15 mouse cellular contexts compared by ENCODE assay signal in the genomic region with DNA sequence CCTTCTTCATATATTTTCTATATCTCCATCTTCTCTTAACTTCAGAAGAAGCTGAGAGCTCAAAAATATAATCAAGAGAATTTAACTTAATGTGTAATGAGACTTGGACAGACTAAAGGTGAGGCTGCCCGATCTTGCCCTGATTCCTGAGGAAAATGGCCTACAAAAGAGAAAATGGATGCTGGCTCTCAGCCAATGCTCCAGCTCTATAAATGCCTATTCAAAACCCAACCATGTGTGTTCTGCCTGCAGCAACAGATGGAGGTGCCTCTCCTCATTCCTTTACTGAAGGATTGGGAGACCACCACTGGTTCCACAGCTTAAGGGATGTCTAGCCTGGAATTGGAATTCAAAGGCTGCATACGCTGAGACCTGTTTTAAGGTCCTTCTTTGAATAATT.
A peak's percentile ranks its signal among the peaks of the same experiment; 100 is the strongest.
DNase-seq lines count a peak whose midpoint lies in the region; ATAC-seq lines count a peak whose summit lies in the region.
"Had no signal": no experiment of that assay in that cellular context is flagged by ENCODE, and none has a peak within 500 bp of the region (broad histone marks: within the 10 kb centered on the region; RNA-seq: fewer than 3 reads in every experiment).

No protein-coding gene starts in this region.

- H3K4me3 ChIP-seq in embryonic facial prominence, embryonic 14.5 days (ENCODE audit: low read depth, low read length) = no peak overlapping the region
- H3K4me3 ChIP-seq in embryonic facial prominence, embryonic 10.5 days = no peak overlapping the region
- H3K4me3 ChIP-seq: embryonic facial prominence, embryonic 13.5 days; left cerebral cortex, adult 2 months had no signal

- H3K9ac ChIP-seq in embryonic facial prominence, embryonic 14.5 days (ENCODE audit: low read depth, low read length) = no peak overlapping the region
- H3K9ac ChIP-seq: embryonic facial prominence, embryonic 13.5 days had no signal

- no peak overlapping the region for H3K27ac ChIP-seq in embryonic facial prominence, embryonic 14.5 days (replicated peaks; ENCODE audit: low read depth, low read length)
- H3K27ac ChIP-seq in embryonic facial prominence, embryonic 10.5 days (replicated peaks) = no peak overlapping the region
- H3K27ac ChIP-seq: embryonic facial prominence, embryonic 13.5 days; left cerebral cortex, adult 2 months had no signal

- intact Hi-C loops in left cerebral cortex, postnatal 4 days (cut with DNase I) = no loop called here
- intact Hi-C loops in left cerebral cortex, postnatal 25 days (cut with DNase I) = no loop called here

- no peaks in the 10 kb centered on the region for H3K4me1 ChIP-seq in embryonic facial prominence, embryonic 14.5 days (ENCODE audit: control insufficient read depth, insufficient read depth, low read length)
- H3K4me1 ChIP-seq in embryonic facial prominence, embryonic 10.5 days = no peaks in the 10 kb centered on the region
- H3K4me1 ChIP-seq: embryonic facial prominence, embryonic 13.5 days had no signal

- no peaks in the 10 kb centered on the region for H3K9me3 ChIP-seq in embryonic facial prominence, embryonic 14.5 days (ENCODE audit: control insufficient read depth, low read length)
- H3K9me3 ChIP-seq in embryonic facial prominence, embryonic 10.5 days = no peaks in the 10 kb centered on the region
- H3K9me3 ChIP-seq: embryonic facial prominence, embryonic 13.5 days had no signal

- H3K36me3 ChIP-seq in embryonic facial prominence, embryonic 14.5 days (ENCODE audit: control insufficient read depth, insufficient read depth, low read length) = no peaks in the 10 kb centered on the region
- no peaks in the 10 kb centered on the region for H3K36me3 ChIP-seq in embryonic facial prominence, embryonic 10.5 days (replicated peaks)
- H3K36me3 ChIP-seq: embryonic facial prominence, embryonic 13.5 days had no signal

- no peak overlapping the region for H3K4me2 ChIP-seq in embryonic facial prominence, embryonic 14.5 days (ENCODE audit: low read depth, low read length)
- H3K4me2 ChIP-seq: embryonic facial prominence, embryonic 13.5 days; liver, embryonic 11.5 days had no signal

- no peak for ATAC-seq in embryonic facial prominence, embryonic 14.5 days (ENCODE audit: low read depth)

- DNase-seq in embryonic facial prominence, embryonic 14.5 days (ENCODE audit: low spot score) = peak; percentile 48
- no peak for DNase-seq in embryonic facial prominence, embryonic 10.5 days (ENCODE audit: low spot score)
- peak; percentile 30 for DNase-seq in left cerebral cortex, postnatal 4 days
- DNase-seq in left cerebral cortex, postnatal 25 days (ENCODE audit: low spot score in 2 of 2) = no peak
- peak; percentile 88 for DNase-seq in brain, adult 2 months (ENCODE audit: low read depth, low spot score)
- DNase-seq in cerebellum, adult 9-11 months = peak; percentile 77
- no peak for DNase-seq in adrenal gland, postnatal 10 days
- DNase-seq in urinary bladder, adult 2 months (ENCODE audit: low spot score) = no peak
- DNase-seq: adrenal gland, adult 2 months; gastrocnemius, postnatal 14 days; lung, adult 2 months; lung, postnatal 36 days had no signal

- 73% methylated on average over 2 of the region's 2 CpGs for WGBS in embryonic facial prominence, embryonic 14.5 days
- WGBS in embryonic facial prominence, embryonic 10.5 days = 92% methylated on average over 2 of the region's 2 CpGs

- no peaks in the 10 kb centered on the region for H3K27me3 ChIP-seq in embryonic facial prominence, embryonic 14.5 days (replicated peaks; ENCODE audit: control insufficient read depth, insufficient read depth, low read length)
- no peaks in the 10 kb centered on the region for H3K27me3 ChIP-seq in embryonic facial prominence, embryonic 10.5 days (replicated peaks; ENCODE audit: low read depth, poor library complexity, severe bottlenecking)
- H3K27me3 ChIP-seq: embryonic facial prominence, embryonic 13.5 days had no signal

Comparison
In these comparisons a context has a peak if more than half of its experiments do, and no peak if none do; other contexts are left out.
1. DNase-seq: peak in embryonic facial prominence, embryonic 14.5 days (single experiment), left cerebral cortex, postnatal 4 days (single experiment), brain, adult 2 months (single experiment) and cerebellum, adult 9-11 months (single experiment); none in embryonic facial prominence, embryonic 10.5 days (single experiment), left cerebral cortex, postnatal 25 days (0 of 2), adrenal gland, postnatal 10 days (single experiment) and urinary bladder, adult 2 months (single experiment).